Mouse (Mus musculus) megakaryocyte, embryonic 14.5 days (primary cell): Measurements from ENCODE around the gene Ugcg.
"Not testable (repeated sequence)": the region's sequence is repeated elsewhere in the genome, so short reads cannot be mapped to it uniquely, and the experiment has no call there.

Experiments used
- FLI1 ChIP-seq: IDR thresholded peaks from 2 replicates; pipeline ENCODE4 v1.6.1; 2012; ENCODE audit warnings: low read length, inconsistent platforms, mixed read lengths
- GATA1 ChIP-seq: IDR thresholded peaks from 3 replicates; pipeline ENCODE4 v1.6.1; 2012; ENCODE audit warnings: mixed read lengths, low read length, inconsistent platforms, borderline replicate concordance

- not testable (repeated sequence) for TF ChIP-seq GATA1, FLI1
These were observed 72.5 kb downstream of the Ugcg start for GRCm38 (mm10) chr4:59261582-59261981.
